Mouse (Mus musculus) left cerebral cortex, adult 11 months (tissue): ENCODE measurements at regions not wholly inside any gene's neighbourhood (a gene's known extent, or its start where the extent isn't known, plus 50 kb on each side); places are given as distances from the start of the nearest gene placed in this dataset.

ENCODE experiments used
- DNase-seq: peaks from one replicate; pipeline ENCODE4 v3.0.0; 2022; ENCODE audit warnings: low spot score

GRCm38 (mm10) chr16:31598409-31598988 is 64.7 kb upstream of the Dlg1 start:
- DNase-seq: no peak

- no peak for DNase-seq
These were observed 64.2 kb upstream of the Dlg1 start for GRCm38 (mm10) chr16:31598989-31599421.

GRCm38 (mm10) chr16:31601278-31601677 is 62.0 kb upstream of the Dlg1 start:
- no peak for DNase-seq

GRCm38 (mm10) chr16:31603185-31603584 is 60.1 kb upstream of the Dlg1 start:
- no peak for DNase-seq

GRCm38 (mm10) chr16:31606389-31607177 is 56.7 kb upstream of the Dlg1 start:
- DNase-seq: no peak

- DNase-seq: no peak
These were observed 54.3 kb upstream of the Dlg1 start for GRCm38 (mm10) chr16:31608964-31609363.

- no peak for DNase-seq
These were observed 53.7 kb upstream of the Dlg1 start for GRCm38 (mm10) chr16:31609394-31610172.
